Mouse (Mus musculus) gonadal fat pad, adult 2 months (tissue): ENCODE data around the gene Rab5if. TPM values are rescaled to one million over a fixed set of nuclear protein-coding genes. Genes with fewer than 3 reads are reported as not detected.
"Not testable (repeated sequence)": the region's sequence is repeated elsewhere in the genome, so short reads cannot be mapped to it uniquely, and the experiment has no call there.

ENCODE experiments used
- DNase-seq: peaks from one replicate; pipeline ENCODE4 v3.0.0-alpha.2; 2012; ENCODE audit warnings: low read depth
- polyA plus RNA-seq: library from polyadenylated mRNA; depleted of rRNA; stranded (reverse); fragments of >200 nt; gene quantifications from 2 replicates; pipeline ENCODE4 v1.2.3, GENCODE M21; 2012; rRNA removed

Gene Rab5if
- 86.2 and 99.5 TPM in 2 replicates for polyA plus RNA-seq

GRCm38 (mm10) chr2:156862772-156863486, at the start of gene Rab5if:
TSS of gene Rab5if (plus strand) at chr2:156863128.
- DNase-seq, result no peak

GRCm38 (mm10) chr2:156814344-156814801, 48.6 kb upstream of the Rab5if start:
- no peak for DNase-seq

- DNase-seq, result no peak
These were observed 48.0 kb upstream of the Rab5if start for GRCm38 (mm10) chr2:156814893-156815292.

- no peak for DNase-seq
These were observed 47.5 kb upstream of the Rab5if start for GRCm38 (mm10) chr2:156815412-156815811.

GRCm38 (mm10) chr2:156816116-156816515, 46.8 kb upstream of the Rab5if start:
- DNase-seq, result no peak

GRCm38 (mm10) chr2:156825128-156825527, 37.8 kb upstream of the Rab5if start:
- not testable (repeated sequence) for DNase-seq

- no peak for DNase-seq
These were observed 28.6 kb upstream of the Rab5if start for GRCm38 (mm10) chr2:156834336-156834735.

- DNase-seq, result no peak
These were observed 24.1 kb upstream of the Rab5if start for GRCm38 (mm10) chr2:156838839-156839238.

GRCm38 (mm10) chr2:156839319-156840191, 23.4 kb upstream of the Rab5if start, which contains the start of gene Tgif2:
TSS of gene Tgif2 (plus strand) at chr2:156840007.
- no peak for DNase-seq

- no peak for DNase-seq
These were observed 22.5 kb upstream of the Rab5if start for GRCm38 (mm10) chr2:156840301-156841027.

GRCm38 (mm10) chr2:156841028-156841840, 21.7 kb upstream of the Rab5if start:
- DNase-seq, result no peak

- DNase-seq, result no peak
These were observed 20.9 kb upstream of the Rab5if start for GRCm38 (mm10) chr2:156841841-156842706.

- DNase-seq, result no peak
These were observed 20.2 kb upstream of the Rab5if start for GRCm38 (mm10) chr2:156842711-156843110.

- DNase-seq, result no peak
These were observed 19.6 kb upstream of the Rab5if start for GRCm38 (mm10) chr2:156843331-156843730.

- DNase-seq, result no peak
These were observed 18.2 kb upstream of the Rab5if start for GRCm38 (mm10) chr2:156844715-156845114.

- no peak for DNase-seq
These were observed 15.3 kb upstream of the Rab5if start for GRCm38 (mm10) chr2:156847653-156848052.

- no peak for DNase-seq
These were observed 14.3 kb upstream of the Rab5if start for GRCm38 (mm10) chr2:156848526-156849182.

GRCm38 (mm10) chr2:156850505-156850904, 12.4 kb upstream of the Rab5if start:
- no peak for DNase-seq

- not testable (repeated sequence) for DNase-seq
These were observed 9.3 kb upstream of the Rab5if start for GRCm38 (mm10) chr2:156853584-156853983.
